Mouse (Mus musculus): ENCODE data around the gene Cox8c.

The Cox8c gene

GRCm38 (mm10) chr12:102899091-102899490, at the start of gene Cox8c:
Gene Cox8c, plus strand, starts transcription at chr12:102899316.
- TF ChIP-seq GATA4 (IDR thresholded peaks at IDR 0.05; ENCODE audit: insufficient replicate concordance, low read length), result no peak

GRCm38 (mm10) chr12:102860806-102861205, 38.3 kb upstream of the Cox8c start:
- TF ChIP-seq GATA4 (IDR thresholded peaks at IDR 0.05; ENCODE audit: insufficient replicate concordance, low read length), result no peak

GRCm38 (mm10) chr12:102869802-102870201, 29.3 kb upstream of the Cox8c start:
- no peak for TF ChIP-seq GATA4 (IDR thresholded peaks at IDR 0.05; ENCODE audit: insufficient replicate concordance, low read length)

GRCm38 (mm10) chr12:102870527-102870926, 28.6 kb upstream of the Cox8c start:
- no peak for TF ChIP-seq GATA4 (IDR thresholded peaks at IDR 0.05; ENCODE audit: insufficient replicate concordance, low read length)

- no peak for TF ChIP-seq GATA4 (IDR thresholded peaks at IDR 0.05; ENCODE audit: insufficient replicate concordance, low read length)
These were observed 21.6 kb upstream of the Cox8c start for GRCm38 (mm10) chr12:102877301-102878030.

- no peak for TF ChIP-seq GATA4 (IDR thresholded peaks at IDR 0.05; ENCODE audit: insufficient replicate concordance, low read length)
These were observed 20.9 kb upstream of the Cox8c start, which contains the start of gene Btbd7 for GRCm38 (mm10) chr12:102878031-102878823. Gene Btbd7, minus strand, starts transcription at chr12:102878471.

GRCm38 (mm10) chr12:102878901-102879300, 20.2 kb upstream of the Cox8c start:
- no peak for TF ChIP-seq GATA4 (IDR thresholded peaks at IDR 0.05; ENCODE audit: insufficient replicate concordance, low read length)

GRCm38 (mm10) chr12:102885735-102886134, 13.4 kb upstream of the Cox8c start:
- no peak for TF ChIP-seq GATA4 (IDR thresholded peaks at IDR 0.05; ENCODE audit: insufficient replicate concordance, low read length)

- TF ChIP-seq GATA4 (IDR thresholded peaks at IDR 0.05; ENCODE audit: insufficient replicate concordance, low read length), result no peak
These were observed 11.8 kb upstream of the Cox8c start for GRCm38 (mm10) chr12:102887366-102887765.

GRCm38 (mm10) chr12:102888568-102888967, 10.5 kb upstream of the Cox8c start:
- TF ChIP-seq GATA4 (IDR thresholded peaks at IDR 0.05; ENCODE audit: insufficient replicate concordance, low read length), result no peak

GRCm38 (mm10) chr12:102908191-102908590, 9.1 kb downstream of the Cox8c start:
- no peak for TF ChIP-seq GATA4 (IDR thresholded peaks at IDR 0.05; ENCODE audit: insufficient replicate concordance, low read length)

- no peak for TF ChIP-seq GATA4 (IDR thresholded peaks at IDR 0.05; ENCODE audit: insufficient replicate concordance, low read length)
These were observed 17.0 kb downstream of the Cox8c start for GRCm38 (mm10) chr12:102916073-102916472.

GRCm38 (mm10) chr12:102929764-102930163, 30.6 kb downstream of the Cox8c start:
- TF ChIP-seq GATA4 (IDR thresholded peaks at IDR 0.05; ENCODE audit: insufficient replicate concordance, low read length), result no peak

GRCm38 (mm10) chr12:102930335-102930734, 31.2 kb downstream of the Cox8c start:
- TF ChIP-seq GATA4 (IDR thresholded peaks at IDR 0.05; ENCODE audit: insufficient replicate concordance, low read length), result no peak

- no peak for TF ChIP-seq GATA4 (IDR thresholded peaks at IDR 0.05; ENCODE audit: insufficient replicate concordance, low read length)
These were observed 31.7 kb downstream of the Cox8c start for GRCm38 (mm10) chr12:102930789-102931188.

GRCm38 (mm10) chr12:102935892-102936291, 36.8 kb downstream of the Cox8c start:
- no peak for TF ChIP-seq GATA4 (IDR thresholded peaks at IDR 0.05; ENCODE audit: insufficient replicate concordance, low read length)

Measured in liver, adult (tissue).